Mouse (Mus musculus) kidney, postnatal 0 days (tissue): ENCODE data around the gene Efemp2. TPM values are rescaled to one million over a fixed set of nuclear protein-coding genes. Genes with fewer than 3 reads are reported as not detected.

Source experiments
- ATAC-seq: fragments of 200-750 bp; cut with Nextera tagmentation; replicated peaks from 2 replicates; pipeline ENCODE4 v1.8.0; 2017; ENCODE audit warnings: low read depth, moderate number of reproducible peaks, moderate TSS enrichment, moderate library complexity; ENCODE audit not compliant: low FRiP score
- DNase-seq: peaks from one replicate; pipeline ENCODE4 v3.0.0-alpha.2; 2016; ENCODE audit warnings: low spot score
- H3K27ac ChIP-seq: fragments of 300-500 bp; sonication (generic); 2 replicates; pipeline ENCODE4 v1.5.1; 2014; ENCODE audit warnings: mild to moderate bottlenecking
- H3K27me3 ChIP-seq: fragments of 300-500 bp; sonication (generic); 2 replicates; pipeline ENCODE4 v1.6.1; 2014; ENCODE audit warnings: low read length, mixed read lengths; ENCODE audit not compliant: insufficient read depth
- H3K36me3 ChIP-seq: fragments of 300-500 bp; sonication (generic); 2 replicates; pipeline ENCODE4 v1.6.1; 2014; ENCODE audit warnings: low read length, mixed read lengths; ENCODE audit not compliant: insufficient read depth
- H3K4me1 ChIP-seq: fragments of 300-500 bp; sonication (generic); replicated peaks from 2 replicates; pipeline ENCODE4 v1.6.1; 2014; ENCODE audit warnings: antibody characterized with exemption, low read length, mixed read lengths; ENCODE audit not compliant: insufficient read depth
- H3K4me2 ChIP-seq: fragments of 300-500 bp; sonication (generic); 2 replicates; pipeline ENCODE4 v1.6.1; 2014; ENCODE audit warnings: mild to moderate bottlenecking, low read length, moderate library complexity, mixed read lengths
- H3K4me3 ChIP-seq: fragments of 300-500 bp; sonication (generic); replicated peaks from 2 replicates; pipeline ENCODE4 v1.5.1; 2014; ENCODE audit warnings: low read depth, low read length
- H3K9ac ChIP-seq: fragments of 300-500 bp; sonication (generic); 2 replicates; pipeline ENCODE4 v1.6.1; 2014; ENCODE audit warnings: low read depth, low read length
- H3K9me3 ChIP-seq: fragments of 300-500 bp; sonication (generic); replicated peaks from 2 replicates; pipeline ENCODE4 v1.6.1; 2016; ENCODE audit warnings: low read length, inconsistent platforms, mixed read lengths
- CTCF ChIP-seq: IDR thresholded peaks from 2 replicates; pipeline ENCODE4 v1.5.1; 2016; ENCODE audit warnings: antibody characterized with exemption, low read depth, mild to moderate bottlenecking, moderate library complexity
- WGBS: fragments of 180-500 bp; shearing (Covaris S2); extraction: QIAGEN DNeasy Blood & Tissue Kit; methylation state at CpG from one replicate; pipeline ENCODE4 v1.1.7; 2014; 5-methylcytosine and 5-hydroxymethylcytosine counted together
- polyA plus RNA-seq: library from polyadenylated mRNA; unstranded; fragments of >200 nt; fragmentation: Nextera tagmentation; extraction: Ambion mirVana; gene quantifications from 2 replicates; pipeline ENCODE4 v1.2.1, GENCODE M21; 2015

Gene Efemp2
- polyA plus RNA-seq, 1 experiment from 2014 or later: 126 TPM

DNA sequence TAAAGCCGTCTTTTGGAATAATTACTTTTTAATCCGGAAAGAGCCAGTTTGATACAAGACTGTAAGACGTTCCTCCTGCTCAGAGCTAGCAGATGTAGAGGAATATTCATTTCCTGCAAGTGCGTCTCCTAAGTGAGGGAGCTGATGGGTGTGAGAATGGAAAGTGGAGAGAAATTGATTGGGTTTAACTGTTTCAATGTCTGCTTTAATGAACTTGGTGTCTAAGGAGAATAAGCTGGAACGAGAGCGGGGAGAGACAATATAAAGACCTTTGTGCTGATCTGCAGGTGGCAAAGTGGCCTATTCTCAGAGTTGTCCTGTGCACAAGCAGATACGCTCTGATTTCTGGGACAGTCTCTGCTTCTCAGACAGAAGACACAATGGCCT is 56.4 kb downstream of the Efemp2 start:
- 53% methylated on average over 7 of the region's 7 CpGs for WGBS
- 0 out of 2 replicates have a peak overlapping the region, but pooled peaks have one; percentile 23 for H3K9ac ChIP-seq
- H3K27me3 ChIP-seq: no peaks in the 10 kb centered on the region
- H3K36me3 ChIP-seq: no peaks in the 10 kb centered on the region
- H3K9me3 ChIP-seq: no peaks in the 10 kb centered on the region
- H3K27ac ChIP-seq: peak overlapping the region; percentile 83
- H3K4me2 ChIP-seq: peak overlapping the region; percentile 48
- ATAC-seq (no peak), DNase-seq (no peak)
- TF ChIP-seq CTCF: no peak
- no peaks in the 10 kb centered on the region for H3K4me1 ChIP-seq
- H3K4me3 ChIP-seq: no peak overlapping the region

Other genes with a start within 250 kb of the Efemp2 start
- 14.2 and 14.8 TPM in 2 replicates for gene Pacs1, start 200.8 kb upstream of the Efemp2 start, polyA plus RNA-seq
- 239 and 274 TPM in 2 replicates for gene Sf3b2, start 178.5 kb upstream of the Efemp2 start, polyA plus RNA-seq
- gene Gal3st3, start 175.6 kb upstream of the Efemp2 start, polyA plus RNA-seq: 2.2 and 2.7 TPM in 2 replicates
- not detected in 2 replicates for gene Catsper1, start 138.2 kb upstream of the Efemp2 start, polyA plus RNA-seq
- gene Cst6, start 124.4 kb upstream of the Efemp2 start, polyA plus RNA-seq: 0.29 and 1.5 TPM in 2 replicates
- gene Eif1ad, start 107.2 kb upstream of the Efemp2 start, polyA plus RNA-seq: 30.8 and 34.0 TPM in 2 replicates
- 344 and 363 TPM in 2 replicates for gene Banf1, start 106.8 kb upstream of the Efemp2 start, polyA plus RNA-seq
- 56.1 and 57.8 TPM in 2 replicates for gene Sart1, start 85.3 kb upstream of the Efemp2 start, polyA plus RNA-seq
- gene Tsga10ip, start 71.4 kb upstream of the Efemp2 start, polyA plus RNA-seq: 0.31 and 0.39 TPM in 2 replicates
- gene Drap1, start 49.0 kb upstream of the Efemp2 start, polyA plus RNA-seq: 237 and 246 TPM in 2 replicates
- 55.7 and 55.8 TPM in 2 replicates for gene AI837181, start 48.8 kb upstream of the Efemp2 start, polyA plus RNA-seq
- gene Fosl1, start 26.4 kb upstream of the Efemp2 start, polyA plus RNA-seq: 0.32 TPM in 1 of 2 replicates, not detected in the other
- 12.2 and 15.6 TPM in 2 replicates for gene Ccdc85b, start 16.1 kb upstream of the Efemp2 start, polyA plus RNA-seq
- gene Fibp, start 13.3 kb upstream of the Efemp2 start, polyA plus RNA-seq: 141 and 150 TPM in 2 replicates
- gene Ctsw, start 5.4 kb upstream of the Efemp2 start, polyA plus RNA-seq: 0.79 and 1.2 TPM in 2 replicates
- gene Mus81, start 14.4 kb downstream of the Efemp2 start, polyA plus RNA-seq: 31.3 and 31.8 TPM in 2 replicates
- gene Cfl1, start 16.5 kb downstream of the Efemp2 start, polyA plus RNA-seq: 2,170 and 2,281 TPM in 2 replicates
- gene 1700020D05Rik, start 29.8 kb downstream of the Efemp2 start, polyA plus RNA-seq: 0.13 TPM in 1 of 2 replicates, not detected in the other
- gene Snx32, start 36.6 kb downstream of the Efemp2 start, polyA plus RNA-seq: 7.6 and 8.0 TPM in 2 replicates
- gene Ovol1, start 86.7 kb downstream of the Efemp2 start, polyA plus RNA-seq: 12.3 and 13.7 TPM in 2 replicates
- gene Ap5b1, start 94.1 kb downstream of the Efemp2 start, polyA plus RNA-seq: 7.1 and 7.2 TPM in 2 replicates
- 107 and 128 TPM in 2 replicates for gene Rnaseh2c, start 127.9 kb downstream of the Efemp2 start, polyA plus RNA-seq
- 54.0 and 56.5 TPM in 2 replicates for gene Kat5, start 136.3 kb downstream of the Efemp2 start, polyA plus RNA-seq
- 42.6 and 45.5 TPM in 2 replicates for gene Rela, start 163.5 kb downstream of the Efemp2 start, polyA plus RNA-seq
- 22.5 and 26.2 TPM in 2 replicates for gene Sipa1, start 189.8 kb downstream of the Efemp2 start, polyA plus RNA-seq
- gene Map3k11, start 214.8 kb downstream of the Efemp2 start, polyA plus RNA-seq: 35.4 and 39.8 TPM in 2 replicates
- gene Pcnx3, start 215.0 kb downstream of the Efemp2 start, polyA plus RNA-seq: 14.8 and 15.0 TPM in 2 replicates
- gene Kcnk7, start 230.4 kb downstream of the Efemp2 start, polyA plus RNA-seq: 0.32 and 0.33 TPM in 2 replicates